Mouse (Mus musculus): ENCODE results near the gene Map2k3.

Gene Map2k3

GRCm38 (mm10) chr11:60961176-60961575, 29.3 kb downstream of the Map2k3 start:
- no peak for DNase-seq (ENCODE audit: low spot score)

DNA sequence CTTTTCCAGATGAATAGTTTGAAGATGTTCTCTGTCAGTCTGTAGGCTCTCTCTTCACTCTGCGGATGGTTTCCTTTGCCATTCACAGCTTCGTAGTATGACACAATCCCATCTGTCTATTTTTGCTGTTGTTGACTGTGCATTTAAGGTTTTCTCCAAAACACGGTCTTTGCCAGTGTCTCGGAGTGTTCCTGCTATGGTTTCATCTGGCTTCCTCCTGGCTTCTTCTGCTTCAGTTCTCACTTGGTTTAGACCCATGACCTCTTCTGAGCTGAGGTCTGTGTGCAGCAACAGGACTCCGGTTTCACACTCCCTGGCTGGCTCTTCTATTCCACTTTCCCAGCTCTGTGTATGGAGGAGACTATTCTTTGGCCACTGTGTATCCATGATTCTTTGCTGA, 30.9 kb downstream of the Map2k3 start:
- DNase-seq (ENCODE audit: low spot score), result no peak

DNA sequence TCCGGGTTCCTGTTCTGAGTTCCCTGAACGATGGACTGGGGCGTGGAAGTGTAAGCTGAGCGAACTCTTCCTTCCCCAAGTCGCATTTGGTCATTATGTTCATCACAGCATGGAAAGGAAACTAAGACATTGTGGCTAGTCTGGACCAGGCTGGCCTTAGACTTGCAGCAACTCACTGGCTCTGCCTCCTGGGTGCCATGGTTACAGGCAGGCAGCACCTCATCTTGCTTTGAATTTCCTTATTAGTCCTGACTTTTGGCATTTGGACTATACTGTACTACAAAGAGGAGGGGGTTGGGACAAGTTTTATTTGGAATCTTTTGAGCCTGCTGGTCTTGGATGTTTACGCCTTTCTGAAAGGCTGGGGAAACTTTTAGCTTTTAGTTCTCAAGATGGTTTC, 35.1 kb downstream of the Map2k3 start:
- no peak for DNase-seq (ENCODE audit: low spot score)

DNA sequence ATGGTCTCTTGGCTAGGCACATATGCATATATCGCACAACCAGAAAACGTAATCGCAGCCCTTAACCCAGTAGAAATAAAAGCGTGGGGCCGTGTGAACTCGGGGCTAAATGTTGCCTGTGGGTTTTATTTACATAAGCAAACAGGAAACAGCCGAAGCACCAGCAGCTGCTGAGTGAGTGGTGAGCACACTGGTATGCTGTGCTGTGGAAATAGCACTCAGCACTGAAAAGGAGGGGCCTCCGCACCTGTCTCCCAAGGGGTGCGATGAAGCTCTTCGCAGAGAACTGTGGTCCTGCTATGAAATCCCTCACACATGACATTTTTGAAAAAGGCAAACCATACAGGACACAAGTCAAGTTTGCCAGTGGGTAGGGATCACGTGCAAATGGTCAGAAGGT, 43.3 kb downstream of the Map2k3 start:
- no peak for DNase-seq (ENCODE audit: low spot score)

GRCm38 (mm10) chr11:60976234-60976633, 44.4 kb downstream of the Map2k3 start:
- no peak for DNase-seq (ENCODE audit: low spot score)

DNA sequence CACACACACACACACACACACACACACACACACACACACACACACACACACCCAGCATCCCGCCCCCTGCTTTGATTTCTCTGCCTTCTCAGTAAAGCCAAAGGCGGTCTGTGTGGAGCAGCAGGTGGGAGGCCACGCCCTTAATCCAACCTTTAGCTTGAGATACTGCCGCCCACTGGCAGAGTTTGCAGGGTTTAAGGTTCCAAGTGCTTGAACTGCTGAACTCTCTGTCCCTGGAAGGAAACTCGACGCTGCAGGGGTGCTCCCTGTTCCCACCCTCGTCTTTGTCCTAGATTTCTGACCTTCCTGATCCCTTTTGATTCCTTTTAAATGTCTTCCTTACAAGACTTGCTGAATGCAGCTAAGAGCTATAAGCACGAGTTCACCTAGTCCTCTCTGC, 44.9 kb downstream of the Map2k3 start:
- DNase-seq (ENCODE audit: low spot score), result peak; percentile 43

DNA sequence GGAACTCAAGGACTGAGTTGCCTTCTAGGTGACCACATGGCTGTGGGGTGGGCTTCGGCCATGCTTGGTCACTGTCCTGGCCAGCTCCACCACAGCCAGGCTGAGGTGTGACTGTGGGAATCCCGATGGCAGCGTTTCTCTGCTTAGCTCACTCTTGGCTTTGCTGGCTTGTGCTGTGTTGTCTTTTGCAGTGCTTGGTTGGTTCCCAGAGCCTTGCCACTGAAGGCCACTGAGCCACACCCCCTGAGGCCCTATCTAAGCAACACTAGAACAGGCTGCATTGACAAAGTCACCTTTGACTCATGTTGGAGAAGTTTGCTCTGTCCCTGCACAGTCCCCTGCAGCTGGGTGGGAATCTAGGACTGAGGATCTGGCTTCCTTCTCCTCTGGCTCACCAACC, 45.3 kb downstream of the Map2k3 start:
- no peak for DNase-seq (ENCODE audit: low spot score)

GRCm38 (mm10) chr11:60978658-60979057, 46.8 kb downstream of the Map2k3 start:
- no peak for DNase-seq (ENCODE audit: low spot score)

DNA sequence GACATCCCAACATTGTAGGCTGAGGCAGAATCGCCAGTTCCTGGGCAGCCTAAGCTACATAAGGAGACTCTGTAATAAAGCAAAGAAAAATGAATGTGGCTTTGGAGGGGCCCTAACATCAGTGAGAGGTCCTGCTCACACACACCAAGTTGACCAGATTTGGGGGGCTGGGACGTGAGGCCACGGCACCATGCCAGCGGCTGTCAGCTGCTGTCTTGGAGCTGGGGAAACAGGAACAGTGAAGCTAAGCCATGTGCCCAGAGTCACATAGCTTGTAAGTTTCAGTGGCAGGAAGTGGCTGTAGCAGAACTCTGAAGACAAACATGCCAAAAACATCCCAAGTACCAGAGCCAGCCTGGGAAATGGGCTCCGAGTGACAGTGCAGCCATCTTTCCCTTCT, 48.0 kb downstream of the Map2k3 start:
- DNase-seq (ENCODE audit: low spot score), result no peak

GRCm38 (mm10) chr11:60981693-60982486, 50.1 kb downstream of the Map2k3 start:
- no peak for DNase-seq (ENCODE audit: low spot score)

- DNase-seq (ENCODE audit: low spot score), result no peak
Measured at GRCm38 (mm10) chr11:60984912-60985558, 53.2 kb downstream of the Map2k3 start.

DNA sequence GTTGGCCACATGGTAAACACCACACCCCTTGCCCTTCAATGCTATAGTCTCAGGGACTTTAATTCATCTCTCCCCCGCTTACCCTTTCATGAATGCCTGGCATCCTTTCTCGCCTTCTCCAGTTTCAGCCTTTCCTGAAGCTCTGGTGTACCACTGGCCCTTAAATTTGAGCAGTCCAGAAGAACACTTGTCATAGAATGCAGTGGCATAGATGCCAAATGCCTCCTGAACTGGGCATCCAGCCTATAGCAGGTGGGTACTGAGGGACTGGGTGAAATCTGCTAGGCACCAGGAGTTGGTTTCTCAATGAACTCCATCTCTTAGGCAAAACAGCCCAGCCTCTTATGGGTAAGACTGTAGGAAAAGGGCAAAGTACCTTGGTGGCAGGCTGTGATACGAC, 58.6 kb downstream of the Map2k3 start:
- DNase-seq (ENCODE audit: low spot score), result no peak

Measured in urinary bladder, postnatal 14 days (tissue).